Mouse (Mus musculus): ENCODE results near the gene Klhl30. TPM values are rescaled to one million over a fixed set of nuclear protein-coding genes. Genes with fewer than 3 reads are reported as not detected.
A peak's percentile ranks its signal among the peaks of the same experiment; 100 is the strongest.

Gene Klhl30
- not detected for total RNA-seq (2021)

DNA sequence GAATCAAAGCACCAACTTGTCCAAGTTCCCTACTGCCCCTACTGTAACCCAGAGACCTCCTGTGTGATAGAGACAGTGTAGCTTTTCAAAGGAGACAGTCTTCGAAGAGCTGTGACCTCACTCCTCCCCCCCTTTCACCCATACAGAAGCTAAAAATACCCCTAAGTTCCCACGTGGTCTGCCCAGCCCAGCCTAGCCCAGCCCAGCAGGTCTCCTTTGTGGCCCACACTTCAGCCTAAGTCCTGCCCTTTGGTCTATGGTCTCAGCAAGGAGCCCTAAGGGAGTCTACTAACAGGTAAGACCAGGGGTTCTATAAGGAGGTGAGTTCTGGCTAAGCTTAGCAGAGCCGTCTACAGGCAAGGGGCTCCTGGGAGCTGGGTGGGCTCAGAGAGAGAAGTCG lies at the start of gene Klhl30:
Gene Klhl30 (plus strand): TSS at position 176 of the 400 bp plus-strand sequence.
- intact Hi-C loops (cut with DNase I) = no loop called here
- DNase-seq (ENCODE audit: extremely low spot score in 1 of 2, low spot score in 2 of 2) = no peak

DNA sequence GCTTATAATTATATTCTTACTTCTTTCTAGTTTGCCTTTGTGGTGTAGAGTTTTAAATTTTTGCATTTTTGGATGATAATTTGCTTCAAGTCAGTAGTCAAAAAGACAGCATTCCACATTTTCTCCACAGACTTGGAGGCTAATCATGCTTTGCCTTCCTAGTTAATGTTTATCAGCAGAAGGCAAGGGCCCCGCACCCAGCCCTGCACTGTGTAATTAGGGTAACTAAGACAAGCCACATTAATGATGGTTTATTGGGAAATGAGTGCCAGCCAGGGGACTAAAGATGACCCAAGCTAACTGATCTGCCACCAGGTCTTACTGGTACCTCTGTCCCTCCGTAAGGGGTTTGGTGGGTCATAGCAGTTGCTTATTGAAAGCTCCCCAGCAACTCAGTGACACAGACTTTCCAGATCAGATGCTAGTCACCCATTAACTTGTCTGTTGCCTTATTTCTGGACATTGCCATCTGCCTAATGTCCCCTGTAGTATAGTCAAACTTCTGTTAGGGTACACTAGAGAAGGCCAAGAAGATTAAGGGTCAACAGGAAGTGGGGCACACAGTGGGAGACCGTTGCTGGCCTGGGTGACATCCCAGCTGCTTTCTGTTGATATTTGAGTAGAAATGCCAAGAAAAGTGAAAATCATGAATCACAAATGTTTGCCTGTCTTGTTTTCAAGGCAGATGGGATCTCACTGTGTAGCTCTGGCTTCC lies 49.5 kb upstream of the Klhl30 start:
- no peak for DNase-seq (ENCODE audit: extremely low spot score in 1 of 2, low spot score in 2 of 2)
- intact Hi-C loops (cut with DNase I) = no loop called here

DNA sequence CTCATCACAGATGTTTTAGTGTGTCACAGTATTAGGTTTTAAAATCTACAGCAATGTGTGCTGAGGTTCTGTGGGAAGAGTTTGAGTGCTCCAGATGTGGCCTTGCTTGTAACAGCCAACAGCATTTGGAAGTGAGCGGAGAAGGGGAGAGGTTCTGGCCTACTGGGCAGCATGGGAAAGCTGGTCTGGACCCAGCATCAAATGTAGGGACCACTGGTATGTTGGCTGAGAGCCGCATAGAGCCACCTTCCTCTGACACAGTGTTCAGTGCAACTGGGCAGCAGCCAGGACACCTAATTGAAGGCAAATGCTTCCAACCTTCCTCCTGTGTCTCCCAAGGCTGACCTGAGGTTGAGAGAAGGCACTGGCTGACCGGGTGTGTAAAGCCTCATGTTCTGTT lies 48.8 kb upstream of the Klhl30 start:
- DNase-seq (ENCODE audit: extremely low spot score in 1 of 2, low spot score in 2 of 2) = no peak
- intact Hi-C loops (cut with DNase I) = no loop called here

DNA sequence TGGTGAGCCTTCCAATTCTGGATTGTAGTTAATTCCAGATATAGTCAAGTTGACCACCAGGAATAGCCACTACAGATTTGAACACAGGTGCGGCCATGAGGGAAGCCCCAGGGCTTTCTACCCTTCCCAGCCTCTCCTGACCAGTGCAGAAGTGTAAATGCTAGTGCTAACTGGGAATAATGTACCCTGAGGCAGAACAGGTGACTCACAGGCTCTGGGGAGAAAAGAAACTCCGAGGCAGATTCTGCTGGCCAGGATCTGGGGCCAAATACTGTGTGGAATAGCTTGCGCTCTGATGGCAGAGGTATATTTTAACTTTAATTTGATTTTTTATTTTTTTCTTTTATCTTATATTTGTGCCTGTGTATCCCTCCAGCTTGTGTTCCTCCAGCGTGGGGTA lies 46.2 kb upstream of the Klhl30 start:
- DNase-seq (ENCODE audit: extremely low spot score in 1 of 2, low spot score in 2 of 2) = no peak
- intact Hi-C loops (cut with DNase I) = no loop called here

DNA sequence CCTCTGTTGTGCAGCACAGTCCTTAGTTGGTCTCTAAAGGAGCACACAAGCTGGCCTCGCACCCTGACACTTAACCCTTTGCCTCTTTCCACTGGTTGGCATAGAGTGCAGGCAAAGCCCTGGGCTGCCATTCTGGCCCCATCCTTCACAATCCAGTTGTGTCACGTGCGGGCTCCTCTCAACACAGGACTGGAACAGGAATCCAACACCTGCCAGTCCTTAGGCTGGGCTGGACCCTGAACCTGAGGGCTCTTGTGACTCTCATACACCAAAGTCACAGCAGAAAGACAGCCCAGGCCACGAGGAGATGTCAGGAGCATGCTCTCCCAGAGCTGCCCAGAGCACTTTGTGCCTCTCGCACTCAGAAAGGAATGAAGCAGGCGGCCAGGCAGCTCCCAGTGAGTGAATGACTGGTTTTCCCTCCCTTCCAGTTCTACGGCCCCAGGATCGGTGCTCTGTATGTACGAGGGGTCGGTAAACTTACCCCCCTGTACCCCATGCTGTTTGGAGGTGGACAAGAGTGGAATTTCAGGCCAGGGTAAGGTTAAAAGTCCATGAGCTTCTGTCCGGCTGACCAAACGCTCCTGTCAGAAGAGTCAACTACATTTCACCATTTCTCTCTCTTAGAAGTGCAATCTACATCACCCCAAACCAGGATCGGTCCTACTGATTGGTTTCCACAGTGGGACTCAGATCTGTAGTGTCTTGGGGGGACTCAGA lies 41.3 kb upstream of the Klhl30 start:
- DNase-seq (ENCODE audit: extremely low spot score in 1 of 2, low spot score in 2 of 2) = no peak
- intact Hi-C loops (cut with DNase I) = no loop called here

DNA sequence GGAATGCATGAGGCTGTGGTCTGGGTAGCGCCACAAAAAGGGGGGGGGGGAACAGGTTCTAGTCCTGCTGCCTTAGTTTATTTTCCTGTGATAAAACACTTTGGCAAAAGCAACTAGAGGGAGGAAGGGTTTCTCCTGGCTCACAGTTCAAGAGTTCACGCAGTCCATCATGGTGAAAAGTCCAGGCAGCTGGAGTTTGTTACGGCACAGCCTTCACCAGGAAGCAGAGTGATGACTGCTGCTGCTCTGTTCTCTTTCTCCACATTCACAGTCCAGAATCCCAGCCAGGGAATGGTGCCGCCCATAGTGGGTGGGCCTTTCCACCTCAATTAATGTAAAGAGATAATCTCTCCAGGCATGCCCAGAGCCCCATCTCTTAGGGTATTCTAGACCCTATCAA lies 38.5 kb upstream of the Klhl30 start:
- intact Hi-C loops (cut with DNase I) = no loop called here
- DNase-seq (ENCODE audit: extremely low spot score in 1 of 2, low spot score in 2 of 2) = no peak

DNA sequence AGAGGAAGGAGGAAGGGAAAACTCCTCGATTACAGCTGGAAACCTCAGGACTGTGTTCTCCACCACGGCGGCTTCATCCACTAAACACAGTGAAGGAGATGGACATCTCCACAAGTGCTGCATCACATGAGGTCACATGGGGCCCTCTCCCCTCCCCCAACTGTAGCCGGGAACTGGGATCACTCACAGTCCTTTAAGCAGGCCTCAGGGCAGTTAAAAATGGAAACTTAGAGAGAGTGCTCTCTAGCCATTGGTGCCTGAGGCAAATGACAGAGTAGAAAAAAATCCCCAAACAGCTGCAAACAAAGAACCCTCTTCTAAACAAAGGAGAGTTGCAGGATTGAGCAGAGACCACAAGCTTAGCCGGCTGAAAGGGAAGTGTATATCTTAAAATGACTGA lies 37.6 kb upstream of the Klhl30 start:
- intact Hi-C loops (cut with DNase I) = no loop called here
- DNase-seq (ENCODE audit: extremely low spot score in 1 of 2, low spot score in 2 of 2) = no peak

DNA sequence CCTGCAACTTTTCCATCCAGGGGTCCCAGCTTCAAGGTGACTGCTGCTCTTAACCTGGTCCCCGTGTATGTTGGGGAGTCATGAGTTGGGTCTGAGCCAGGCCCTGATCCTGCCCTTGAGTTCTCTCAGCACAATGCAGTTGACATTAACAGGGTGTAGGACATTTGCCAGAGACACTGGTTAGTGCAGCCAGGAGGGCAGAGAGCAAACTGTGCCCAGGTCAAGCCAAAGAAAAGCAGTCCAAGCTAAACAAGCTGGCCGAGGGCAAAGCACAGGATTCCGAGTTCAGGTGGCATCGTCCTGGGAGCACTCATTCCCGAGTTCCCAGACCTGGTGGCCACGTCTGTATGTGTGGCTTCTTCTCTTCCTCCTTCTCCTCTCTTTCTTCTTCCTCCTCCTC lies 33.2 kb upstream of the Klhl30 start:
- DNase-seq (ENCODE audit: extremely low spot score in 1 of 2, low spot score in 2 of 2) = no peak
- intact Hi-C loops (cut with DNase I) = no loop called here

DNA sequence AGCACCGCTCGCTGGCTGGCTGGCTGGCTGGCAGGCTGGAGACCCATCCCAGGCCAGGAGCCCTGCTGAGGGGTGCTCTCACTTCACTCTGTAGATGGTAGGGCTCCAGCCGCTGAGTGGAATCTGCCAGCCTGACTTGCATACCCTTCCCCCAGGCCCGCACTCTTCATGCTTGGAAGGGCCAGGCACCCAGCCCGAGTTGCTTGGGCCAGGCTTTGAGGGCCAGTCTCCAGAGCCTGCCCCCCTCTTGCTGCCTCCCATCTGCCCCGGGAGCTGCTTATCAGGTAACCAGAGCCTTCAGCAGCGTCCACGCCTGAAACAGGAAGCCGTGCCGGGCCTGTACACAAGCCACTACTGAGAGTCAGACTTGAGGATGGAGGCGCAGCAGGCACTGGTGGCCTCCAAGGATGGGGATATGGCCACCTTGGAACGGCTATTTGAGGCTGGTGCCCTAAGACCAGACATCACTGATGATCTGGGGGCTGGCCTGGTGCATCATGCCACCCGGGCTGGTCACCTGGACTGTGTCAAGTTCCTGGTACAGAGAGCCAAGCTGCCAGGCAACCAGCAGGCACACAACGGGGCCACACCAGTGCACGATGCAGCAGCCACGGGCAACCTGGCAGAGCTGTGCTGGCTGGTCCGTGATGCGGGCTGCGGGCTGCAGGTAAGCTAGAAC lies 28.9 kb upstream of the Klhl30 start, which contains the start of gene Espnl:
Gene Espnl (plus strand): TSS at position 316 of the 679 bp plus-strand sequence.
- intact Hi-C loops (cut with DNase I) = no loop called here
- DNase-seq (ENCODE audit: extremely low spot score in 1 of 2, low spot score in 2 of 2) = no peak

DNA sequence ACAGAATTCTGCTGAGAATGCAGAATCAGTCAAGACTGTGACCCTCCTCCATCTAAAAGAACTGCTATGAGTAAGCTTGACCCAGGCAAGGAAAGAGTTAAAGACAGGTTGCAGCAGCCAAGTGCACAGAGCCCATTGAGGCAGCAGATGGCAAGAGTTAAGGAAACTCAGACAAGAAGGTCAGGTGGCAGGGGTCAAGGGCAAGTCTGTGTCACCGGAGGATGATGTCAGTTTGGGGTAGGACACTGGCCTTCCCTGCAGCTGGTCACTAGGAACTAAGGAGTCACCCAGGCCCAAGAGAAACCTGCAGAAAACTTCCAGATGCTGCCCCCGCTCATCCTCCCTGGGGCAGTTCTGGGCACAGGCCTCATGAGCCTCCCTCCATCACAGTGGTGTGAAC lies 26.2 kb upstream of the Klhl30 start:
- intact Hi-C loops (cut with DNase I) = no loop called here
- DNase-seq (ENCODE audit: extremely low spot score in 1 of 2, low spot score in 2 of 2) = no peak

DNA sequence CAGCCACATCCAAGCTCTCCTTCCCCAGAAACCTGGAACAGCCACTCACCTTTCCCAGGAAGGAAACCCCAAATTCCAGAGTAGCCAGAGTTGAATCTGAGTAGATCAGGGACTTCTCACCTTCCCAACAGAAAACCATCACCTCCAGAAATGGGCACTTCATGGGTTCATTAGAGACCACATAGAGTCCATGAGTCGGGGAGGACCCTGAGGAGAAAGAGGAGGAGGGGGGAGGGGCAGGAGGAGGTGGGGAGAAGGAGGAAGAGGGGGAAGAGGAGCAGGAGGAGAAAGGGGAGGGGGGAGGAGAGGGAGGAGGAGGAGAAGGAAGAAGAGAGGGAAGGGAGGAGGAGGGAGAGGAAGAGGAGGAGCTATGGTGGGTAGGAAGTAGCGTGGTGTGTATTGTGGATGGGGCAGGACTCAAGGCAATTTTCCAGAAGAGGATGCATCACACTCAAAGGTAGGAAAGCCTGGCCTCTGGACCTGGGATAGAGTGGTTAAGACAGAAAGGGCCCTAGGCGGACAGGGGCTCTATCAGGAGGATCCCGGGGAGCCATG lies 25.3 kb upstream of the Klhl30 start:
- no peak for DNase-seq (ENCODE audit: extremely low spot score in 1 of 2, low spot score in 2 of 2)
- intact Hi-C loops (cut with DNase I) = no loop called here

DNA sequence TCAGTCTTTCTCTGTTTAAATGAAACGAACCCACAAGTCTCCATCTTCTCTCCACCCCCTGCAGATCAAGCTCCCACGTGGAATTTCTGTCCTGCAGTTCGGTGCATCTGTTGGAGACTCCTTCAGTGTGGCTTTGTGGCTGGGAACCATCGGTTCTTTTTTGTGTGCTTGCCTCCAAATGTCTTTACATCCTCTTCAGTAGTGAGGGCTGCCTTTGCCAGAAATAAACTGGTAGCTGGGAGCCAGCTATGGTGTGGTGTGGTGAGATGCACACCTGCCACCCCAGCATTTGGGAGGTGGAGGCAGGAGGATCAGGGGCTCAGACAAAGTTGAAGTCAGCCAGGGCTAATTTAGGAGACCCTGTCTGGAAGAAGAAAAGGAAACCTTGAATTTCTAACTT lies 18.7 kb upstream of the Klhl30 start:
- intact Hi-C loops (cut with DNase I) = no loop called here
- no peak for DNase-seq (ENCODE audit: extremely low spot score in 1 of 2, low spot score in 2 of 2)

DNA sequence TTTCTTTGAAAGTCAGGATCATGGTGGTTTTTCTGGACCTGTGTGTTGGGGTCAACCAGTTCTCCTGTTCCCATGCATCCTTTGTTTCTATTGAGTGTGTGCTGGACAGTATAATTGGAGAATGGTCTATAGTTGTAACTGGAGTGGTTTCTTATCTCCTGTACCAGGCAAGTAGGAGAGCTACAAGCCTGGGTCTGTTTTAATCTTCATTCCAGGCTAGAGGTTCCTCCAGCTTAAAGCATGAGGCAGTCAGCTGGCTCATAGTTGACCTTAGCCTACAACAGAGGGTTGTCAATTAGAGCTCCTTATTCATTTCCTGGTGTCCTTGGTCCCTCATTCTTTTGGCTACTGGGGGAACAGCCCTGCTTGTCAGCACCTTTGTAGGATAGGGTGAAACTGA lies 17.2 kb upstream of the Klhl30 start:
- intact Hi-C loops (cut with DNase I) = no loop called here
- no peak for DNase-seq (ENCODE audit: extremely low spot score in 1 of 2, low spot score in 2 of 2)

DNA sequence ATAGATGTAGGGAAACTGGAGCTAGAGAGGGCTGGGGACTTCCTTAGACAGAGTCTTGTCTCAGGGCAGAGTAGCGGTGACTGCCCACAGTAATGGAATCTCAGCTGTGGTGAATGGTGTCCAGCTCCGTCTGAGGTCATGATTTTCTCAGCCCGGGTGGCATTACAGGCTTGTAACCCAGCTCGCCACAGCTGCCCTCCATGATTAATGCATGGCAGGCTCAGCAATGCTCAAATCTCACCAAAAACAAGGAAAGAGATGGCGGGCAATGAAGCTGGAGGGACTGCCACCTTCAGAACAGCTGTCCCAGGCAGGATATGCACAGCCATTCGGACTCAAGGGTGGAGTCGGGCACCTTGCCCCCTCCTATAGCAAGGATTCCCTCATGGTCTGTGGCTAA lies 13.5 kb upstream of the Klhl30 start:
- DNase-seq (ENCODE audit: extremely low spot score in 1 of 2, low spot score in 2 of 2) = no peak
- intact Hi-C loops (cut with DNase I) = no loop called here

DNA sequence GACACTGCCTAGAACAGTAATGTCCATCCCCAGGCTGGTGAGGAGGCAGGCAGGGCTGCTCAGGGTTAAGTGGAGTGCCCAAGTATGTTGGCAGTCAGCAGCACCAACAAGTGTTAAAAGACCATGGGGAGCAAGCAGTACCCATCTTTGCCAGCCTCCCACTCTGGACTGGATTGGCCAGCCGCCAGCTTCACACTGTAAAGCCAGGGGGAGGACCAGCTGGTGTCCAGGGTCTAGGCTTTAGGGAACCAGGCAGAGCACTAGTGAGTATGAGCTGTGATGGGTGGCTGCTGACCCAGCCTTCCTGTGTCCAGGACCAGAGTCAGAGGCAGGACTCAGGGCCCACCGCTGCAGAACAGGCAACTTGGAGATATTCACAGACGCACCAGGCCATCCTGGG lies 6.8 kb upstream of the Klhl30 start:
- intact Hi-C loops (cut with DNase I) = no loop called here
- DNase-seq (ENCODE audit: extremely low spot score in 1 of 2, low spot score in 2 of 2) = peak in 1 of 2 experiments; percentile 74

DNA sequence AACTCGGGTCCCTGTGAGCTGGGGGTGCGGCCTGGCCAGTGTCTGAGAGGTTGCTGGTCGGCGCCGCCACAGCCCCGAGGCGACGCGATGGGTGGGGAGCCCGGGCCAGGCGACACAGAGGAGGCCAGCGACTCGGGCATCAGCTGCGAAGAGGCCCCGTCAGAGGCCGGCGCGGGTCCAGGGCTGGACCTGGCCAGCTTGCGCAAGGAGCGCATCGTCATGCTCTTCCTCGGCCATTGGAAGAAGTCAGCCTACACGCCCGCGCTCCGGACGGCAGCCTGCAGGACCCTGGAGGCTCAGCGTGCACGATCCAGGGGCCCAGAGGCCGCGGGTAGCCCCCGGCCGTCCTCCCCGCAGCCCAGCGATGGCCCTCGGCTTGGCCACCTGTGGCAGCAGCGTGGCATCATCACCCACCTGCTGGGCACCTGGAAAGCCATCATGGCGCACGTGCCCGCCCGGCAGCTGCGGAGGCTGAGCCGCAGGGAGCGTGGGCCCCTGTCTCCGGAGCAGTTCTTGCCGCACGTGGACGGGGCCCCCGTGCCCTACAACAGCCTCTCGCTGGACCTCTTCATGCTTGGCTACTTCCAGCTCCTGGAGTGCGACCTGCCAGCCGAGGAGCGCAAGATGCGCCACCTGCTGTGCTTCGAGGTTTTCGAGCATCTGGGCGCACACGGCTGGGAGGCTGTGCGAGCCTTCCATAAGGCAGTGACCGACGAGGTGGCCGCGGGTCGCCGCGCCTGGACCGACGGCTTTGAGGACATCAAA lies 5.7 kb upstream of the Klhl30 start:
- no peak for DNase-seq (ENCODE audit: extremely low spot score in 1 of 2, low spot score in 2 of 2)
- intact Hi-C loops (cut with DNase I) = no loop called here

DNA sequence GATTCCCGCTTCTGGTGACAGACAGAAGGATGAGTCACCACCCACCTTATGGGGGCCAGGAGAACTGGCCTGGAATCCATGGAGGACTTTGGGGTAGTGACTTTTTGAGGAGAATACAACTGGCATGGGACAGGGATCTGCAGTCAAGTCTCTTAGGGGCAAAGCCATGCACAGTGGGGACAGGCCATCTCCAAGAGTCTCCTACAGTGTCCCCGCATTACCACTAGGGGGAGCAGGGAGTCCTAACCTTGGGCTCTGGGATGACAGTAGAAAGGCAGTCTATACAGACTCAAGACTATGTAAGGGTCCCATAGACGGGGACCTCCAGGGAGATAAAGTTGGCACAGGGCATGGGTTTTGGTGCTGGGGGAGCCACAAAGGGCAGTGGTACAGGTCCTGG lies 3.9 kb upstream of the Klhl30 start:
- no peak for DNase-seq (ENCODE audit: extremely low spot score in 1 of 2, low spot score in 2 of 2)
- intact Hi-C loops (cut with DNase I) = no loop called here

DNA sequence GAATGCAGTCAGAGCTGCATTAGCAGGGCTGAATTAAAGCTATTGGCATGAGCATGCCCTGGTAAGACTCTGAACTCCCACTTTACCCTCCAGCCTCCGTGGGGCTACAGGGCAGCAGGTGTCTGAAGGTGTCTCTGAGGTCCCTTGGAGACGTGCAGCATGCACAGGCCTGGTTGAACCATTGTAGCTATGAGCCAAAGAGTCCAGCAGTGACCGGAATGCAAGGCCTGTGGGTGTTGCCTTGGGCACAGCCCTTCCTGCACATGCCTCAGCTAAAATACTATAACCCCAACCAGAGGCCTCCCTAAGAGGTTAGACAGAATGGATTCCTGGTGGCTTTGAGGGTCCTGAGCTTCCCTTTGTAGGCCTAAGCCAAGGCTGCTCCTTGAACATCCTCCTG lies 433 bp downstream of the Klhl30 start:
- DNase-seq (ENCODE audit: extremely low spot score in 1 of 2, low spot score in 2 of 2) = no peak
- intact Hi-C loops (cut with DNase I) = no loop called here

DNA sequence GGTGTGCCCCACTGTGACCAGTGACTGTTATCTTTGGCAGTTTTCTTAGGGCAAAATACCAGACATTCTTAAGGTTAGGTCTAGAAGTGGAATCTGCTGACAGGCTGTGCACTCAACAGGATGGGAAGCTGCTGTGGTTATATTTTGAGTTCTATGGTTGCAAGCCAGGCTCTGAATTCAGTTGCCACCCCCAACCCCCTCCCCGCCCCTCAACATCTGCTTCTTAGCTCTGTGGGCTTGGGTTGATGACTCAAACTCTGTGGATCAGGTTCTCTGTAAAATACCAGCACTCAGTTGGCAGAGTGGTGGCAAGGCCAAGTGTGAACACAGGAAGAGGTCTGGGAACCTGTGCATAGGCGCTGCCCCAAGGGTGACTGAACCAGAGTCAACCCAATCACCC lies 1.5 kb downstream of the Klhl30 start:
- no peak for DNase-seq (ENCODE audit: extremely low spot score in 1 of 2, low spot score in 2 of 2)
- intact Hi-C loops (cut with DNase I) = no loop called here

Measured in left cerebral cortex, postnatal 10 days (tissue).